Mouse (Mus musculus) heart, postnatal 14 days (tissue): ENCODE measurements at regions not wholly inside any gene's neighbourhood (a gene's known extent, or its start where the extent isn't known, plus 50 kb on each side); places are given as distances from the start of the nearest gene placed in this dataset.

Experiments
- DNase-seq, 2 experiments: peaks; one replicate each; pipeline ENCODE4 v3.0.0; 2021 to 2022
- intact Hi-C: fragments of 180-260 bp; cut with DNase I; formaldehyde crosslinking; loops from one replicate; pipeline ENCODE4 v1.15.1; 2025

GRCm38 (mm10) chr5:111542077-111542476 is 124.9 kb downstream of the Mn1 start:
- intact Hi-C loops = no loop called here
- no peak for DNase-seq

GRCm38 (mm10) chr5:111543721-111544495 is 126.7 kb downstream of the Mn1 start:
- intact Hi-C loops = no loop called here

GRCm38 (mm10) chr5:111553471-111554382 is 136.6 kb downstream of the Mn1 start:
- DNase-seq = no peak
- intact Hi-C loops = no loop called here

More at GRCm38 (mm10) chr5:111543721-111544495, 126.7 kb downstream of the Mn1 start:
- DNase-seq = no peak

GRCm38 (mm10) chr5:111554551-111555311 is 137.6 kb downstream of the Mn1 start:
- intact Hi-C loops = no loop called here
- no peak for DNase-seq

GRCm38 (mm10) chr5:111555312-111555957 is 138.3 kb downstream of the Mn1 start:
- DNase-seq = no peak

GRCm38 (mm10) chr5:111555981-111556380 is 138.8 kb downstream of the Mn1 start:
- DNase-seq = peak in 1 of 2 experiments; percentile 45
- intact Hi-C loops = no loop called here

More at GRCm38 (mm10) chr5:111555312-111555957, 138.3 kb downstream of the Mn1 start:
- intact Hi-C loops = no loop called here

GRCm38 (mm10) chr5:111560432-111560831 is 143.3 kb downstream of the Mn1 start:
- no peak for DNase-seq
- intact Hi-C loops = no loop called here

GRCm38 (mm10) chr5:111561301-111561700 is 144.1 kb downstream of the Mn1 start:
- intact Hi-C loops = no loop called here
- no peak for DNase-seq

- intact Hi-C loops = no loop called here
- no peak for DNase-seq
Measured at GRCm38 (mm10) chr5:111570826-111571225, 153.7 kb downstream of the Mn1 start.

GRCm38 (mm10) chr5:111573265-111573873 is 156.2 kb downstream of the Mn1 start:
- DNase-seq = peak in 1 of 2 experiments; percentile 37
- intact Hi-C loops = no loop called here

- intact Hi-C loops = no loop called here
- DNase-seq = peak; percentile 45 to 49
Measured at GRCm38 (mm10) chr5:111574219-111574840, 157.2 kb downstream of the Mn1 start.

GRCm38 (mm10) chr5:111575376-111575775 is 158.2 kb downstream of the Mn1 start:
- no peak for DNase-seq
- intact Hi-C loops = no loop called here

- intact Hi-C loops = no loop called here
- peak; percentile 27 to 49 for DNase-seq
Measured at GRCm38 (mm10) chr5:111577441-111577840, 156.3 kb upstream of the Gm26897 start.

- peak; percentile 36 to 51 for DNase-seq
- intact Hi-C loops = no loop called here
Measured at GRCm38 (mm10) chr5:111578088-111578487, 155.6 kb upstream of the Gm26897 start.

- intact Hi-C loops = no loop called here
- DNase-seq = peak; percentile 37 to 52
Measured at GRCm38 (mm10) chr5:111578977-111579727, 154.6 kb upstream of the Gm26897 start.

GRCm38 (mm10) chr5:111580870-111581771 is 152.6 kb upstream of the Gm26897 start:
- intact Hi-C loops = no loop called here
- no peak for DNase-seq

- DNase-seq = no peak
- intact Hi-C loops = no loop called here
Measured at GRCm38 (mm10) chr5:111582004-111582403, 151.7 kb upstream of the Gm26897 start.
